Mouse (Mus musculus) testis, adult 2 months (tissue): ENCODE measurements around the gene Gsg1. TPM values are rescaled to one million over a fixed set of nuclear protein-coding genes. Genes with fewer than 3 reads are reported as not detected.

ENCODE experiments used
- H3K27ac ChIP-seq: fragments of 200-500 bp; 2 replicates; pipeline ENCODE4 v1.5.1; 2012; ENCODE audit warnings: low read depth, low read length; ENCODE audit not compliant: control insufficient read depth, insufficient read depth
- H3K27me3 ChIP-seq: fragments of 200-500 bp; 2 replicates; pipeline ENCODE4 v1.6.1; 2012; ENCODE audit warnings: mild to moderate bottlenecking, low read length, moderate library complexity; ENCODE audit not compliant: control insufficient read depth, insufficient read depth
- H3K36me3 ChIP-seq: fragments of 200-500 bp; 2 replicates; pipeline ENCODE4 v1.6.1; 2012; ENCODE audit warnings: mild to moderate bottlenecking, low read length; ENCODE audit not compliant: control insufficient read depth, insufficient read depth
- H3K4me1 ChIP-seq: fragments of 200-500 bp; 2 replicates; pipeline ENCODE4 v1.6.1; 2012; ENCODE audit warnings: low read length; ENCODE audit not compliant: control insufficient read depth, insufficient read depth
- H3K4me3 ChIP-seq: fragments of 200-500 bp; 2 replicates; pipeline ENCODE4 v1.5.1; 2012; ENCODE audit warnings: low read depth, mild to moderate bottlenecking, low read length, moderate library complexity, mixed read lengths; ENCODE audit not compliant: control insufficient read depth
- CTCF ChIP-seq: fragments of 200-500 bp; IDR thresholded peaks from 2 replicates; pipeline ENCODE4 v1.5.1; 2012; ENCODE audit warnings: low read depth, mild to moderate bottlenecking, inconsistent platforms, low read length, moderate library complexity; ENCODE audit not compliant: control insufficient read depth, insufficient read depth, insufficient replicate concordance
- POLR2A ChIP-seq: fragments of 200-500 bp; IDR thresholded peaks from 2 replicates; pipeline ENCODE4 v1.6.1; 2012; ENCODE audit warnings: low read depth, mild to moderate bottlenecking, inconsistent platforms, low read length, moderate library complexity; ENCODE audit not compliant: control insufficient read depth
- polyA plus RNA-seq: library from polyadenylated mRNA; depleted of rRNA; stranded (reverse); fragments of >200 nt; gene quantifications from 2 replicates; pipeline ENCODE4 v1.2.3, GENCODE M21; 2012

The Gsg1 gene
- polyA plus RNA-seq, 1 experiment, result 4,178 TPM

DNA sequence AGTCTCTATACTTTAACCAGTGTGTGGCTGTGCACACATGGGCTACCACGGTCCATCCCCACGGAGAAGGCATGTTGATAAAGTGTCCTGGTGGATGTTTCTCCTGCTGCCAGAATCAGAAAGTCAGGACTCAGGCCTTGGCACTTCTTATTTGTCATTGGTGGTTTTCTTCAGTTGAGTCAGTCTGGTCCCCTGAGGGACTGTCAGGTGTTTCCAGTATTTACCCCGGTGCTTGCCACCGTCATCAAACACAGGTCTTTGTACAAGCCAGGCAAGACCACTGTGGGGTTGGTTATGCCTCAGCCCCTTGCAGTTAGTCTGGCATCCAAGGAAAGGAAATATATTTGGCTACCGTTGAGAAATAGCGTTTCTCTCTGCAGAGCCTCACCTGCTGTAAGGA is 23.6 kb downstream of the Gsg1 start:
- Histone ChIP-seq H3K27me3 (no peaks in the 10 kb centered on the region), H3K4me1 (no peaks in the 10 kb centered on the region), H3K4me3 (no peak overlapping the region), H3K36me3 (no peaks in the 10 kb centered on the region; the same call in 1 of the 2 replicates), H3K27ac (no peak overlapping the region)
- TF ChIP-seq POLR2A (no peak), CTCF (no peak)

DNA sequence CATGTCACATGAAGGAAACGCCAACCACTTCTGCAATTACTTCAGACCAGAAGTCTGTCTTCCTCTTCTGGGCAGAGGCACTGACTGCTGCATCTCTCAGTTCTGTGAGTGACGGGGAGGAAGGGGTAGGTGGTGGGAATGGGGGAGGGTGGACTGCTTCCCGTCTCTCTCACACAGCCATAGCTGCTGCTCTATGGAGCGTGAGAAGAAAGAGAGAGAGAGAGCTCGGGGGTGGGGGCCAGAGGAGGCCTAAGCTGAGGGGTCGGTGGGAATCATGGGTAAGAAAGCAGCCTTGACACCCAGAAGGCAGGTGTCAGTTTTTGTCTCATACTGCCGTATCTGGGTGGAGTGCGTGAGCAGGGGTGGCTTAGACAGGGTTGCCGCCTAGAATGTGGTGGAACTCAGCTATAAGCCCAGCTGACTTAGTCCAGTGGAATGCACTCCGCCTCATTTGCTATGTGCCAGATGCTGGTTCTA is 25.6 kb downstream of the Gsg1 start:
- TF ChIP-seq CTCF (no peak), POLR2A (no peak)
- no peak overlapping the region for H3K4me3 ChIP-seq
- no peak overlapping the region for H3K27ac ChIP-seq
- no peaks in the 10 kb centered on the region for H3K27me3 ChIP-seq
- H3K4me1 ChIP-seq, result no peaks in the 10 kb centered on the region
- H3K36me3 ChIP-seq, result no peaks in the 10 kb centered on the region; the same call in 1 of the 2 replicates

GRCm38 (mm10) chr6:135223786-135224416 is 30.2 kb downstream of the Gsg1 start:
- H3K27ac ChIP-seq, result no peak overlapping the region
- H3K36me3 ChIP-seq, result no peaks in the 10 kb centered on the region; the same call in 1 of the 2 replicates
- no peaks in the 10 kb centered on the region for H3K27me3 ChIP-seq
- no peaks in the 10 kb centered on the region for H3K4me1 ChIP-seq
- TF ChIP-seq POLR2A (no peak), CTCF (no peak)
- no peak overlapping the region for H3K4me3 ChIP-seq

DNA sequence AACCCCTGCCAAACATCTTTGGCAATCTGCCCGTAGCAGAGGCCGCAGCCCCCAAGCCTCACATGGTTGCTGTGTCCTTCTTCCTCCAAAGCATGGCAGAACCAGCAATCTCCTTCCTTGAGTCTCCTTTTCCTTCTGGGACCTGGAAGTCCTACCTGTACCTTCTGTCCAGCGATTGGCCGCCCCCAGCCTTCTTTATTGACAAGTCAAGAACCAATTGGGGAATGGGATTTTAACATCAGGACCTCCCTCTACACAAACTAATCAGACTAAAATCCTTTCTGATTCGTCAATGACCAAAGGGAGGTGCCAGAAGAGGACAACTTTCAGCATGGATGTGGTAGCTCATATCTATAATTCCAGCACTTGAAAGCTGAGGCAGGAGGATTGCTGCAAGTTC is 34.2 kb downstream of the Gsg1 start:
- Histone ChIP-seq H3K27me3 (no peaks in the 10 kb centered on the region), H3K27ac (no peak overlapping the region), H3K36me3 (no peaks in the 10 kb centered on the region), H3K4me3 (no peak overlapping the region), H3K4me1 (no peaks in the 10 kb centered on the region)
- TF ChIP-seq CTCF (no peak), POLR2A (no peak)

DNA sequence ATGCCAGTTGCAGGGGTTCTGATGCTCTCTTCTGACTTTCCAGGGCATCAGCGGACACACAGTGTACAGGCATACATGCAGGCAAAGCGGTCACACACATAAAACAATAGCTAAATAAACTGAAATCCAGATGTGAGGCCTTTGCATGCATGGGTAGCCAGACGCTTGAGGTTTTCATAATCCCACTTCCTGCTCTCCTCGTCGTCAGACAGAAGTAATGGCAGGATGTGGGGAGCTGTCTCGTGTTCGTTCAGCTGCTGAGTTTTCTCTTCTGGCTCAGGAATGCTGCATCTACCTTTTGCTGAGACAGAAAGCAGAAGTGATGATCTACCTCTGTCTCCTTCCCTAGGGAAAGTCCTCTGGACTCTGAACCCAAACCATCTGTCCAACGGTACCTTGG is 35.8 kb downstream of the Gsg1 start:
- no peak overlapping the region for H3K27ac ChIP-seq
- no peaks in the 10 kb centered on the region for H3K4me1 ChIP-seq
- no peaks in the 10 kb centered on the region for H3K36me3 ChIP-seq
- no peak for TF ChIP-seq POLR2A
- TF ChIP-seq CTCF, result no peak
- no peak overlapping the region for H3K4me3 ChIP-seq
- no peaks in the 10 kb centered on the region for H3K27me3 ChIP-seq

DNA sequence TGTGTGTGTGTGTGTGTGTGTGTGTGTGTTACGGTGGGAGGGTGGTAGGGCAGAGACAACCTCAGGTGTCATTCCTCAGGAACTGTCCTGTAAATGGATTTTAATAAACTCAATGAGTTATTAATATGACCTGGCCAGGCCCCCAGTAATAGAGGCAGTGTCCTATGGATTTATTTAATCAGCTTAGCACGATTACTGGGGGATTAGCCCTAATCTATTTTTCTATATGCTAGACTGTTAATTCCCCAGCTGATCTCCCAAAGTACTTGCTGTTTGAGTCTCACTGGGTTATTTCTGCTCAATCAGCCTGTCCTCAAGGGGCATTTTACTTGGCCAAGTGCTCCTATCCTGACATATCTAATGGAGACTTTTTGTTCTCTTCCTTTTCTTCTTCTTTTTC is 41.5 kb downstream of the Gsg1 start:
- no peaks in the 10 kb centered on the region for H3K4me1 ChIP-seq
- TF ChIP-seq CTCF (no peak), POLR2A (no peak)
- H3K4me3 ChIP-seq, result no peak overlapping the region
- no peaks in the 10 kb centered on the region for H3K27me3 ChIP-seq
- H3K36me3 ChIP-seq, result no peaks in the 10 kb centered on the region
- no peak overlapping the region for H3K27ac ChIP-seq

DNA sequence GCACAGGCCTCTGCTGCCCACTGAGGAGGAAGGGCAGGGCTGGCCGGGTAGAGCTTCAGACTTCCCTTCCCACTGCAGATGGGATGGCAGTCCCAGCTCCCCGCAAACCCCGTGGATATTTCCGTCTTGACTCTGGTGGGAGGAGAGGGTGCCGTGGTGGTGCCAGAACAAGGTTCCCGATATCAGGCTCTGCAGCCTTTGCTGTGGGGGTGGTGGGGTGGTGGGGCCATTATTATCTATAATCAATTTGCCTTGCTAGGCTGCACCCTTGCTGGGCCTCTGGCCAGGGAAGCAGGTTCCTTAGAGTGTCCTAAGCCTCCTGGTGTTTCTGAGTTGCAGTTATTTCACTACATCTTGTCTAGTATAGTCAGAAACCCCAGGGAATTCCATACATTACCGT is 43.0 kb downstream of the Gsg1 start:
- Histone ChIP-seq H3K27ac (no peak overlapping the region), H3K36me3 (no peaks in the 10 kb centered on the region), H3K4me1 (no peaks in the 10 kb centered on the region), H3K27me3 (no peaks in the 10 kb centered on the region), H3K4me3 (no peak overlapping the region)
- TF ChIP-seq POLR2A, result no peak

GRCm38 (mm10) chr6:135206909-135207308 is 47.2 kb downstream of the Gsg1 start:
- no peak overlapping the region for H3K4me3 ChIP-seq
- no peaks in the 10 kb centered on the region for H3K27me3 ChIP-seq
- H3K36me3 ChIP-seq, result no peaks in the 10 kb centered on the region
- no peak for TF ChIP-seq POLR2A
- no peak for TF ChIP-seq CTCF
- H3K27ac ChIP-seq, result no peak overlapping the region
- H3K4me1 ChIP-seq, result no peaks in the 10 kb centered on the region; the same call in 1 of the 2 replicates
